Mouse (Mus musculus) macrophage (primary cell): ENCODE results near the gene Agpat3. TPM values are rescaled to one million over a fixed set of nuclear protein-coding genes. Genes with fewer than 3 reads are reported as not detected.

Source experiments
- H3K27ac ChIP-seq: fragments of 350-480 bp; formaldehyde crosslinking; 2 replicates; pipeline ENCODE4 v1.9.0; 2021
- H3K36me3 ChIP-seq: fragments of 350-480 bp; formaldehyde crosslinking; 2 replicates; pipeline ENCODE4 v1.9.0; 2021; ENCODE audit errors: inconsistent target
- H3K4me3 ChIP-seq: fragments of 350-480 bp; formaldehyde crosslinking; 2 replicates; pipeline ENCODE4 v1.9.0; 2021; ENCODE audit errors: inconsistent target
- H3K79me2 ChIP-seq: fragments of 350-480 bp; formaldehyde crosslinking; 2 replicates; pipeline ENCODE4 v1.9.0; 2021; ENCODE audit errors: inconsistent target
- WGBS: methylation state at CpG from one replicate; pipeline ENCODE4 v1.1.7; 2026; ENCODE audit warnings: inconsistent platforms; ENCODE audit not compliant: missing documents; 5-methylcytosine and 5-hydroxymethylcytosine counted together
- polyA plus RNA-seq: library from polyadenylated mRNA; stranded (reverse); fragments of 250-400 nt; gene quantifications from 3 replicates; pipeline ENCODE4 v1.2.4, GENCODE M21; 2018; ENCODE audit warnings: inconsistent platforms

The Agpat3 gene
- polyA plus RNA-seq, 1 experiment from 2014 or later, result 49.8 TPM

- H3K36me3 ChIP-seq, result peaks cover 46% of the 10 kb centered on the region
Observed at GRCm38 (mm10) chr10:78222908-78223307, 129.4 kb downstream of the Agpat3 start.

GRCm38 (mm10) chr10:78221315-78221714, 131.0 kb downstream of the Agpat3 start:
- peaks cover 33% of the 10 kb centered on the region; the same call in 1 of the 2 replicates for H3K79me2 ChIP-seq
- H3K4me3 ChIP-seq, result no peak overlapping the region
- WGBS, result 95% methylated on average over 7 of the region's 7 CpGs
- peaks cover 62% of the 10 kb centered on the region for H3K36me3 ChIP-seq
- no peak overlapping the region for H3K27ac ChIP-seq

More at GRCm38 (mm10) chr10:78222908-78223307, 129.4 kb downstream of the Agpat3 start:
- no peak overlapping the region for H3K27ac ChIP-seq
- H3K4me3 ChIP-seq, result no peak overlapping the region
- WGBS, result 84% methylated on average over 4 of the region's 4 CpGs
- peaks cover 42% of the 10 kb centered on the region; the same call in 1 of the 2 replicates for H3K79me2 ChIP-seq

- WGBS, result 100% methylated on average over 1 of the region's 1 CpGs
Observed at GRCm38 (mm10) chr10:78219528-78219927, 132.8 kb downstream of the Agpat3 start.

More at GRCm38 (mm10) chr10:78219528-78219927, 132.8 kb downstream of the Agpat3 start:
- Histone ChIP-seq H3K27ac (no peak overlapping the region), H3K36me3 (peaks cover 80% of the 10 kb centered on the region), H3K79me2 (peaks cover 15% of the 10 kb centered on the region; the same call in 1 of the 2 replicates), H3K4me3 (no peak overlapping the region)

Other genes with a start within 250 kb of the Agpat3 start
- gene D10Jhu81e, start 182.7 kb downstream of the Agpat3 start, polyA plus RNA-seq, result 30.3 to 37.8 TPM (median 37.5 TPM) in 3 replicates
- gene Pwp2, start 167.3 kb downstream of the Agpat3 start, polyA plus RNA-seq, result 6.1 to 17.2 TPM (median 6.1 TPM) in 3 replicates
- gene Trappc10, start 107.8 kb downstream of the Agpat3 start, polyA plus RNA-seq, result 24.0 to 38.9 TPM (median 30.9 TPM) in 3 replicates
- gene Rrp1, start 60.6 kb upstream of the Agpat3 start, polyA plus RNA-seq, result 115 to 224 TPM (median 150 TPM) in 3 replicates
- gene Cstb, start 73.2 kb upstream of the Agpat3 start, polyA plus RNA-seq, result 1,283 to 1,841 TPM (median 1,659 TPM) in 3 replicates
- gene Pdxk, start 112.5 kb upstream of the Agpat3 start, polyA plus RNA-seq, result 172 to 209 TPM (median 200 TPM) in 3 replicates
- not detected in 3 replicates for gene Olfr1358, start 164.9 kb upstream of the Agpat3 start, polyA plus RNA-seq
- 15.2 to 39.5 TPM (median 37.4 TPM) in 3 replicates for gene Ilvbl, start 221.9 kb upstream of the Agpat3 start, polyA plus RNA-seq
- gene Syde1, start 239.5 kb upstream of the Agpat3 start, polyA plus RNA-seq, result 0.77 to 1.7 TPM (median 1.5 TPM) in 3 replicates